Mouse (Mus musculus): ENCODE measurements around the gene Tgfbr2.

The Tgfbr2 gene

GRCm38 (mm10) chr9:116160067-116160466, 15.1 kb downstream of the Tgfbr2 start:
- in situ Hi-C loops (cut with MboI, MseI) = no loop called here

- in situ Hi-C loops (cut with MboI, MseI) = no loop called here
Observed at GRCm38 (mm10) chr9:116156501-116156900, 18.7 kb downstream of the Tgfbr2 start.

GRCm38 (mm10) chr9:116152878-116153277, 22.3 kb downstream of the Tgfbr2 start:
- in situ Hi-C loops (cut with MboI, MseI) = no loop called here

- in situ Hi-C loops (cut with MboI, MseI) = no loop called here
Observed at GRCm38 (mm10) chr9:116150725-116151396, 24.3 kb downstream of the Tgfbr2 start.

GRCm38 (mm10) chr9:116148809-116149208, 26.4 kb downstream of the Tgfbr2 start:
- in situ Hi-C loops (cut with MboI, MseI) = loop anchor here in 1 of 2 experiments (25.0 kb wide), 2 partner anchors 837 to 1662 kb away; partner anchors contain the start of gene Stt3b

GRCm38 (mm10) chr9:116146235-116146634, 28.9 kb downstream of the Tgfbr2 start:
- in situ Hi-C loops (cut with MboI, MseI) = loop anchor here in 1 of 2 experiments (25.0 kb wide), 2 partner anchors 834 to 1659 kb away; partner anchors contain the start of gene Stt3b

- in situ Hi-C loops (cut with MboI, MseI) = loop anchor here in 1 of 2 experiments (25.0 kb wide), 2 partner anchors 833 to 1658 kb away; partner anchors contain the start of gene Stt3b
Observed at GRCm38 (mm10) chr9:116145231-116145641, 29.9 kb downstream of the Tgfbr2 start.

- in situ Hi-C loops (cut with MboI, MseI) = loop anchor here in 1 of 2 experiments (25.0 kb wide), 2 partner anchors 828 to 1653 kb away; partner anchors contain the start of gene Stt3b
Observed at GRCm38 (mm10) chr9:116140422-116140821, 34.7 kb downstream of the Tgfbr2 start.

- in situ Hi-C loops (cut with MboI, MseI) = loop anchor here in 1 of 2 experiments (5.0 to 25.0 kb wide), 3 partner anchors 198 to 1652 kb away; partner anchors contain the start of gene Stt3b
Observed at GRCm38 (mm10) chr9:116139549-116139948, 35.6 kb downstream of the Tgfbr2 start.

GRCm38 (mm10) chr9:116138595-116139134, 36.5 kb downstream of the Tgfbr2 start:
- in situ Hi-C loops (cut with MboI, MseI) = loop anchor here in 1 of 2 experiments (5.0 to 25.0 kb wide), 3 partner anchors 199 to 1651 kb away; partner anchors contain the start of gene Stt3b

GRCm38 (mm10) chr9:116137645-116138044, 37.5 kb downstream of the Tgfbr2 start:
- in situ Hi-C loops (cut with MboI, MseI) = loop anchor here in 1 of 2 experiments (5.0 to 25.0 kb wide), 3 partner anchors 200 to 1650 kb away; partner anchors contain the start of gene Stt3b

GRCm38 (mm10) chr9:116136811-116137210, 38.3 kb downstream of the Tgfbr2 start:
- in situ Hi-C loops (cut with MboI, MseI) = loop anchor here in 1 of 2 experiments (5.0 to 25.0 kb wide), 3 partner anchors 200 to 1650 kb away; partner anchors contain the start of gene Stt3b

GRCm38 (mm10) chr9:116136146-116136545, 39.0 kb downstream of the Tgfbr2 start:
- in situ Hi-C loops (cut with MboI, MseI) = loop anchor here in 1 of 2 experiments (5.0 to 25.0 kb wide), 3 partner anchors 201 to 1649 kb away; partner anchors contain the start of gene Stt3b

- in situ Hi-C loops (cut with MboI, MseI) = loop anchor here (5.0 to 25.0 kb wide), 4 partner anchors 38 to 1647 kb away; partner anchors contain the start of gene Stt3b (in 1 of the 2)
Observed at GRCm38 (mm10) chr9:116134488-116134887, 40.7 kb downstream of the Tgfbr2 start.

GRCm38 (mm10) chr9:116133312-116133980, 41.7 kb downstream of the Tgfbr2 start:
- in situ Hi-C loops (cut with MboI, MseI) = loop anchor here (5.0 to 25.0 kb wide), 4 partner anchors 39 to 1646 kb away; partner anchors contain the start of gene Stt3b (in 1 of the 2)

- in situ Hi-C loops (cut with MboI, MseI) = loop anchor here in 1 of 2 experiments (25.0 kb wide), 2 partner anchors 817 to 1642 kb away; partner anchors contain the start of gene Stt3b
Observed at GRCm38 (mm10) chr9:116128886-116129285, 46.3 kb downstream of the Tgfbr2 start.

- in situ Hi-C loops (cut with MboI, MseI) = loop anchor here in 1 of 2 experiments (25.0 kb wide), 2 partner anchors 816 to 1641 kb away; partner anchors contain the start of gene Stt3b
Observed at GRCm38 (mm10) chr9:116128311-116128710, 46.8 kb downstream of the Tgfbr2 start.

GRCm38 (mm10) chr9:116126494-116126893, 48.7 kb downstream of the Tgfbr2 start:
- in situ Hi-C loops (cut with MboI, MseI) = loop anchor here in 1 of 2 experiments (25.0 kb wide), 2 partner anchors 814 to 1639 kb away; partner anchors contain the start of gene Stt3b

GRCm38 (mm10) chr9:116122969-116123589, 52.1 kb downstream of the Tgfbr2 start:
- in situ Hi-C loops (cut with MboI, MseI) = no loop called here

- in situ Hi-C loops (cut with MboI, MseI) = no loop called here
Observed at GRCm38 (mm10) chr9:116122544-116122943, 52.6 kb downstream of the Tgfbr2 start.

- in situ Hi-C loops (cut with MboI, MseI) = no loop called here
Observed at GRCm38 (mm10) chr9:116121472-116121871, 53.7 kb downstream of the Tgfbr2 start.
